Mouse (Mus musculus): ENCODE data around the gene Rwdd2b.

Rwdd2b gene

GRCm38 (mm10) chr16:87440184-87440686, at the start of gene Rwdd2b:
Gene Rwdd2b, minus strand, starts transcription at chr16:87440573.
- peak; percentile 82 to 89 for DNase-seq (ENCODE audit: low spot score in 2 of 2)

GRCm38 (mm10) chr16:87488605-87489004, 48.2 kb upstream of the Rwdd2b start:
- no peak for DNase-seq (ENCODE audit: low spot score in 2 of 2)

GRCm38 (mm10) chr16:87486739-87487138, 46.4 kb upstream of the Rwdd2b start:
- DNase-seq (ENCODE audit: low spot score in 2 of 2), result no peak

GRCm38 (mm10) chr16:87484367-87484766, 44.0 kb upstream of the Rwdd2b start:
- DNase-seq (ENCODE audit: low spot score in 2 of 2), result no peak

GRCm38 (mm10) chr16:87470579-87470978, 30.2 kb upstream of the Rwdd2b start:
- DNase-seq (ENCODE audit: low spot score in 2 of 2), result no peak

- no peak for DNase-seq (ENCODE audit: low spot score in 2 of 2)
Measured at GRCm38 (mm10) chr16:87458752-87459151, 18.4 kb upstream of the Rwdd2b start.

- peak; percentile 19 for DNase-seq (ENCODE audit: low spot score in 2 of 2)
Measured at GRCm38 (mm10) chr16:87455180-87455611, 14.8 kb upstream of the Rwdd2b start.

GRCm38 (mm10) chr16:87454419-87455179, 14.2 kb upstream of the Rwdd2b start, which contains the start of gene Usp16:
Gene Usp16, plus strand, starts transcription at chr16:87454703.
- peak; percentile 83 to 93 for DNase-seq (ENCODE audit: low spot score in 2 of 2)

GRCm38 (mm10) chr16:87453226-87453625, 12.9 kb upstream of the Rwdd2b start:
- DNase-seq (ENCODE audit: low spot score in 2 of 2), result no peak

- DNase-seq (ENCODE audit: low spot score in 2 of 2), result no peak
Measured at GRCm38 (mm10) chr16:87445528-87445927, 5.2 kb upstream of the Rwdd2b start.

- no peak for DNase-seq (ENCODE audit: low spot score in 2 of 2)
Measured at GRCm38 (mm10) chr16:87445110-87445509, 4.7 kb upstream of the Rwdd2b start.

GRCm38 (mm10) chr16:87444071-87444470, 3.7 kb upstream of the Rwdd2b start:
- DNase-seq (ENCODE audit: low spot score in 2 of 2), result no peak

- no peak for DNase-seq (ENCODE audit: low spot score in 2 of 2)
Measured at GRCm38 (mm10) chr16:87443245-87443644, 2.9 kb upstream of the Rwdd2b start.

- no peak for DNase-seq (ENCODE audit: low spot score in 2 of 2)
Measured at GRCm38 (mm10) chr16:87442291-87442690, 1.9 kb upstream of the Rwdd2b start.

- no peak for DNase-seq (ENCODE audit: low spot score in 2 of 2)
Measured at GRCm38 (mm10) chr16:87441089-87441488, 716 bp upstream of the Rwdd2b start.

- DNase-seq (ENCODE audit: low spot score in 2 of 2), result no peak
Measured at GRCm38 (mm10) chr16:87438697-87439096, 1.7 kb downstream of the Rwdd2b start.

GRCm38 (mm10) chr16:87437096-87437495, 3.3 kb downstream of the Rwdd2b start:
- no peak for DNase-seq (ENCODE audit: low spot score in 2 of 2)

GRCm38 (mm10) chr16:87435411-87436205, 4.8 kb downstream of the Rwdd2b start:
- no peak for DNase-seq (ENCODE audit: low spot score in 2 of 2)

- no peak for DNase-seq (ENCODE audit: low spot score in 2 of 2)
Measured at GRCm38 (mm10) chr16:87434946-87435345, 5.4 kb downstream of the Rwdd2b start.

- DNase-seq (ENCODE audit: low spot score in 2 of 2), result no peak
Measured at GRCm38 (mm10) chr16:87434266-87434665, 6.1 kb downstream of the Rwdd2b start.

- DNase-seq (ENCODE audit: low spot score in 2 of 2), result peak; percentile 98
Measured at GRCm38 (mm10) chr16:87432033-87432814, 8.1 kb downstream of the Rwdd2b start, which contains the start of gene Ltn1. Gene Ltn1, minus strand, starts transcription at chr16:87432612.

- DNase-seq (ENCODE audit: low spot score in 2 of 2), result no peak
Measured at GRCm38 (mm10) chr16:87427516-87427915, 12.9 kb downstream of the Rwdd2b start.

All from frontal cortex, postnatal 25 days (tissue).